Mouse (Mus musculus) lung, adult 2 months (tissue): ENCODE data around the gene Olig1.

ENCODE experiments used
- CTCF ChIP-seq: fragments of 200-500 bp; IDR thresholded peaks from 2 replicates; pipeline ENCODE4 v1.5.1; 2011; ENCODE audit warnings: mild to moderate bottlenecking, low read length, control low read depth; ENCODE audit not compliant: insufficient read depth
- POLR2A ChIP-seq: fragments of 200-500 bp; IDR thresholded peaks from 2 replicates; pipeline ENCODE4 v1.6.1; 2011; ENCODE audit warnings: low read depth, mild to moderate bottlenecking, control low read depth, low read length, borderline replicate concordance; ENCODE audit errors: extremely low read depth

- TF ChIP-seq POLR2A (no peak), CTCF (no peak)
Observed at GRCm38 (mm10) chr16:91297726-91298125, 28.2 kb downstream of the Olig1 start.
